Mouse (Mus musculus): ENCODE results near the gene Tlx3. TPM values are rescaled to one million over a fixed set of nuclear protein-coding genes. Genes with fewer than 3 reads are reported as not detected.

Gene Tlx3
- total and polyA plus RNA-seq, 2 experiments, result not detected

- no peak for DNase-seq (ENCODE audit: extremely low read depth, low read depth, low spot score)
- Histone ChIP-seq H3K79me2 (ENCODE audit: control insufficient read depth, insufficient read depth, low read length) (no peaks in the 10 kb centered on the region), H3K27ac (replicated peaks; ENCODE audit: insufficient read depth, low read depth, low read length) (no peak overlapping the region), H3K4me1 (ENCODE audit: control insufficient read depth, insufficient read depth, low read length) (peaks cover 6% of the 10 kb centered on the region; the same call in 1 of the 2 replicates), H3K9ac (ENCODE audit: low read depth, low read length) (no peak overlapping the region), H3K4me3 (ENCODE audit: insufficient read depth, low read depth, low read length) (no peak overlapping the region), H3K27me3 (ENCODE audit: control insufficient read depth, insufficient read depth, low read length) (peaks cover 16% of the 10 kb centered on the region), H3K36me3 (ENCODE audit: control insufficient read depth, insufficient read depth, low read length) (peaks cover 34% of the 10 kb centered on the region)
- TF ChIP-seq POLR2A (IDR thresholded peaks at IDR 0.05; ENCODE audit: extremely low read depth, insufficient read depth, low read length) (no peak), CTCF (IDR thresholded peaks at IDR 0.05; ENCODE audit: low read depth, low read length) (no peak)
- WGBS, result 88% methylated on average over 3 of the region's 3 CpGs
These were observed 52.1 kb downstream of the Tlx3 start for GRCm38 (mm10) chr11:33151128-33151779.

Other genes with a start within 250 kb of the Tlx3 start
- gene Fgf18, start 56.2 kb downstream of the Tlx3 start, total RNA-seq (2014; rRNA removed), result not detected in 2 replicates
- gene Fgf18, start 56.2 kb downstream of the Tlx3 start, polyA plus RNA-seq (2012; rRNA removed), result not detected in 2 replicates
- 160 and 197 TPM in 2 replicates for gene Npm1, start 40.4 kb downstream of the Tlx3 start, total RNA-seq (2014; rRNA removed)
- gene Npm1, start 40.4 kb downstream of the Tlx3 start, polyA plus RNA-seq (2012; rRNA removed), result 22.0 and 25.4 TPM in 2 replicates
- not detected in 2 replicates for gene Gm12117, start 73.1 kb upstream of the Tlx3 start, total RNA-seq (2014; rRNA removed)
- not detected in 2 replicates for gene Gm12117, start 73.1 kb upstream of the Tlx3 start, polyA plus RNA-seq (2012; rRNA removed)